Mouse (Mus musculus) kidney, postnatal 0 days (tissue): ENCODE measurements at regions not wholly inside any gene's neighbourhood (a gene's known extent, or its start where the extent isn't known, plus 50 kb on each side); places are given as distances from the start of the nearest gene placed in this dataset.

Experiments
- ATAC-seq: fragments of 200-750 bp; cut with Nextera tagmentation; replicated peaks from 2 replicates; pipeline ENCODE4 v1.8.0; 2017; ENCODE audit warnings: low read depth, moderate number of reproducible peaks, moderate TSS enrichment, moderate library complexity; ENCODE audit not compliant: low FRiP score
- DNase-seq: peaks from one replicate; pipeline ENCODE4 v3.0.0-alpha.2; 2016; ENCODE audit warnings: low spot score
- H3K27ac ChIP-seq: fragments of 300-500 bp; sonication (generic); 2 replicates; pipeline ENCODE4 v1.5.1; 2014; ENCODE audit warnings: mild to moderate bottlenecking
- H3K27me3 ChIP-seq: fragments of 300-500 bp; sonication (generic); 2 replicates; pipeline ENCODE4 v1.6.1; 2014; ENCODE audit warnings: low read length, mixed read lengths; ENCODE audit not compliant: insufficient read depth
- H3K36me3 ChIP-seq: fragments of 300-500 bp; sonication (generic); 2 replicates; pipeline ENCODE4 v1.6.1; 2014; ENCODE audit warnings: low read length, mixed read lengths; ENCODE audit not compliant: insufficient read depth
- H3K4me1 ChIP-seq: fragments of 300-500 bp; sonication (generic); replicated peaks from 2 replicates; pipeline ENCODE4 v1.6.1; 2014; ENCODE audit warnings: antibody characterized with exemption, low read length, mixed read lengths; ENCODE audit not compliant: insufficient read depth
- H3K4me2 ChIP-seq: fragments of 300-500 bp; sonication (generic); 2 replicates; pipeline ENCODE4 v1.6.1; 2014; ENCODE audit warnings: mild to moderate bottlenecking, low read length, moderate library complexity, mixed read lengths
- H3K4me3 ChIP-seq: fragments of 300-500 bp; sonication (generic); replicated peaks from 2 replicates; pipeline ENCODE4 v1.5.1; 2014; ENCODE audit warnings: low read depth, low read length
- H3K9ac ChIP-seq: fragments of 300-500 bp; sonication (generic); 2 replicates; pipeline ENCODE4 v1.6.1; 2014; ENCODE audit warnings: low read depth, low read length
- H3K9me3 ChIP-seq: fragments of 300-500 bp; sonication (generic); replicated peaks from 2 replicates; pipeline ENCODE4 v1.6.1; 2016; ENCODE audit warnings: low read length, inconsistent platforms, mixed read lengths
- CTCF ChIP-seq: IDR thresholded peaks from 2 replicates; pipeline ENCODE4 v1.5.1; 2016; ENCODE audit warnings: antibody characterized with exemption, low read depth, mild to moderate bottlenecking, moderate library complexity
- WGBS: fragments of 180-500 bp; shearing (Covaris S2); extraction: QIAGEN DNeasy Blood & Tissue Kit; methylation state at CpG from one replicate; pipeline ENCODE4 v1.1.7; 2014; 5-methylcytosine and 5-hydroxymethylcytosine counted together

- whole genome bisulfite sequencing: 60% methylated on average over 1 of the region's 1 CpGs
- TF ChIP-seq CTCF: no peak
- no peak overlapping the region for H3K9ac ChIP-seq
- DNase-seq: no peak
- no peaks in the 10 kb centered on the region for H3K4me1 ChIP-seq
- no peak overlapping the region for H3K4me3 ChIP-seq
- H3K36me3 ChIP-seq: no peaks in the 10 kb centered on the region
- no peaks in the 10 kb centered on the region for H3K9me3 ChIP-seq
- H3K4me2 ChIP-seq: no peak overlapping the region
- no peak overlapping the region for H3K27ac ChIP-seq
- no peak for ATAC-seq
- H3K27me3 ChIP-seq: no peaks in the 10 kb centered on the region
These were observed 431.5 kb downstream of the Ets1 start for GRCm38 (mm10) chr9:33067521-33067920.

GRCm38 (mm10) chr9:33070116-33070515 is 434.1 kb downstream of the Ets1 start:
- ATAC-seq: no peak
- DNase-seq: no peak
- H3K4me1 ChIP-seq: no peaks in the 10 kb centered on the region

GRCm38 (mm10) chr9:33080271-33080670 is 444.2 kb downstream of the Ets1 start:
- WGBS: 44% methylated on average over 3 of the region's 3 CpGs
- no peaks in the 10 kb centered on the region; the same call in 1 of the 2 replicates for H3K4me1 ChIP-seq

More at GRCm38 (mm10) chr9:33070116-33070515, 434.1 kb downstream of the Ets1 start:
- H3K9me3 ChIP-seq: no peaks in the 10 kb centered on the region
- 59% methylated on average over 3 of the region's 3 CpGs for WGBS
- no peak overlapping the region for H3K27ac ChIP-seq
- no peak overlapping the region for H3K4me2 ChIP-seq
- H3K36me3 ChIP-seq: no peaks in the 10 kb centered on the region
- no peak for TF ChIP-seq CTCF
- H3K27me3 ChIP-seq: no peaks in the 10 kb centered on the region
- H3K4me3 ChIP-seq: no peak overlapping the region
- no peak overlapping the region for H3K9ac ChIP-seq

GRCm38 (mm10) chr9:33080774-33081173 is 444.8 kb downstream of the Ets1 start:
- Histone ChIP-seq H3K4me1 (no peaks in the 10 kb centered on the region; the same call in 1 of the 2 replicates), H3K36me3 (no peaks in the 10 kb centered on the region), H3K4me3 (no peak overlapping the region), H3K9me3 (no peaks in the 10 kb centered on the region), H3K4me2 (no peak overlapping the region), H3K9ac (no peak overlapping the region), H3K27me3 (no peaks in the 10 kb centered on the region), H3K27ac (no peak overlapping the region)
- ATAC-seq: no peak
- TF ChIP-seq CTCF: peak; percentile 75
- WGBS: 32% methylated on average over 6 of the region's 6 CpGs
- DNase-seq: peak; percentile 88

More at GRCm38 (mm10) chr9:33080271-33080670, 444.2 kb downstream of the Ets1 start:
- no peak overlapping the region for H3K27ac ChIP-seq
- TF ChIP-seq CTCF: no peak
- DNase-seq (peak; percentile 9), ATAC-seq (no peak)
- H3K4me2 ChIP-seq: no peak overlapping the region
- H3K27me3 ChIP-seq: no peaks in the 10 kb centered on the region
- H3K9me3 ChIP-seq: no peaks in the 10 kb centered on the region
- H3K9ac ChIP-seq: no peak overlapping the region
- no peaks in the 10 kb centered on the region for H3K36me3 ChIP-seq
- H3K4me3 ChIP-seq: no peak overlapping the region

GRCm38 (mm10) chr9:33089977-33090376 is 454.0 kb downstream of the Ets1 start:
- TF ChIP-seq CTCF: no peak
- Histone ChIP-seq H3K4me1 (no peaks in the 10 kb centered on the region), H3K9me3 (no peaks in the 10 kb centered on the region), H3K27me3 (no peaks in the 10 kb centered on the region), H3K4me2 (no peak overlapping the region), H3K4me3 (no peak overlapping the region), H3K9ac (no peak overlapping the region), H3K27ac (no peak overlapping the region), H3K36me3 (no peaks in the 10 kb centered on the region)
- no peak for DNase-seq
- 88% methylated on average over 3 of the region's 3 CpGs for WGBS
- ATAC-seq: no peak

DNA sequence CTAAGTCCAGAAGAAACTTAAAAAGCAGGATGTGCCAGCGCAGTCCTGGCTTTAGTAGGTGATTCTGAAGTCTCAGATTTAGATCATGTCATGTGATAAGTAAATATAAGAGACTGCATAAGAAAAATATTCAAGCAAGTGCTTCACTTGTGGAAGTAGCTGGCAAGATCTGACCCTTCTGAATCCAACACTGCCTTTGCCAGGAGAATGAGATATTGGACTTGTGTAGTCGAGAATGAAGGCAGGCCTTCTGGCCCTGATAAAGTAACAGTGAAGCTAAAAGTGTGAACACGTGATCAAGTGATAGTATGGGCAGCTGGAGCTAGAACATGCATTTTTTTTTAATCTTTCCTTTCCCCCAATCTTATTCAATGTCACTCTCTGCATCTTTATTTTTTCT is 455.6 kb downstream of the Ets1 start:
- 78% methylated on average over 3 of the region's 3 CpGs for WGBS
- Histone ChIP-seq H3K4me2 (no peak overlapping the region), H3K4me3 (no peak overlapping the region), H3K27ac (no peak overlapping the region), H3K4me1 (no peaks in the 10 kb centered on the region), H3K36me3 (no peaks in the 10 kb centered on the region), H3K27me3 (no peaks in the 10 kb centered on the region), H3K9me3 (no peaks in the 10 kb centered on the region), H3K9ac (no peak overlapping the region)
- DNase-seq: no peak
- TF ChIP-seq CTCF: no peak
- ATAC-seq: no peak

GRCm38 (mm10) chr9:33095654-33096053 is 459.6 kb downstream of the Ets1 start:
- DNase-seq: peak; percentile 90
- Histone ChIP-seq H3K9me3 (no peaks in the 10 kb centered on the region), H3K4me1 (no peaks in the 10 kb centered on the region), H3K27ac (no peak overlapping the region), H3K36me3 (no peaks in the 10 kb centered on the region), H3K4me3 (no peak overlapping the region), H3K27me3 (no peaks in the 10 kb centered on the region), H3K9ac (no peak overlapping the region), H3K4me2 (no peak overlapping the region)
- TF ChIP-seq CTCF: peak; percentile 91
- 2% methylated on average over 3 of the region's 3 CpGs for WGBS
- no peak for ATAC-seq
